Mouse (Mus musculus): ENCODE measurements at regions not wholly inside any gene's neighbourhood (a gene's known extent, or its start where the extent isn't known, plus 50 kb on each side); places are given as distances from the start of the nearest gene placed in this dataset.

DNA sequence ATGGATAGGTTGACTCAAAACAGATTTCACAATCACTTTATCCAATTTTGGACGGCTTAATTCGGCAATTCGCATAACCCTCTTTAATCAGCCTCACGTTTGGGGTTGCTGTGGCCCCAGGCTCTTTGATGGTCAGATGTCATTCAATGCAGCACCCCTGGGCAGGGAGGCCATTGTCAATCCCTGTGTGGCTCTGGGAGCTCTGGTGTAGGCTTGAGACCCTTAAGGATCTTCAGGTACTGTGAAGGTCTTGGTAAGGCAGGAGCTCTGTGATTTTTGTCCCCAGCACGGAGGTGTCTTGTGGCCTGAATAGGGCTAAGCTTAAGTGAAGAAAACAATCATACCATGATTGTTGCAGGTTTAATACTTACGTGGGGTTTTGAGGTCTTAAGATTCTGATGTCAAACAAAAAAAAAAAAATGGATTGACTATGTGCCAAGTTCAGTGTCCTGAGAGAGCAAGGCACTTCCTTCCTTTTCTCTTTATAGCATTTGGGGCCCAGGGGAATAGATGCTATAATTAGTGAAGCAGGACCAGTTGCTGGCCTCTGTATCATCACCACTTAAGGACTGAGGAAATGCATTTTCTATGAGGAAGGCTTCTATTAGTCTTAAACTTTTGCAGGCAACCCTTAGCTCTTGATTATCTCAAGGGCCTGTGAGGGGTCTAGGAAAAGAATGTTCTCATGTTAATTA lies 98.9 kb downstream of the Ttc32 start:
- Histone ChIP-seq H3K27ac (ENCODE audit: low read depth, low read length) (no peak overlapping the region), H3K4me1 (replicated peaks; ENCODE audit: control insufficient read depth, insufficient read depth, low read length) (no peaks in the 10 kb centered on the region), H3K9me3 (ENCODE audit: control insufficient read depth, low read length) (no peaks in the 10 kb centered on the region), H3K4me2 (replicated peaks; ENCODE audit: low read depth, low read length) (no peak overlapping the region), H3K27me3 (ENCODE audit: control insufficient read depth, insufficient read depth, low read length) (no peaks in the 10 kb centered on the region), H3K36me3 (ENCODE audit: control insufficient read depth, insufficient read depth, low read length) (no peaks in the 10 kb centered on the region), H3K9ac (ENCODE audit: low read depth, low read length) (no peak overlapping the region), H3K4me3 (ENCODE audit: low read depth, low read length) (no peak overlapping the region)
- ATAC-seq (ENCODE audit: low FRiP score) (no peak), DNase-seq (ENCODE audit: low spot score) (no peak)
- WGBS: 75% methylated on average over 6 of the region's 6 CpGs

DNA sequence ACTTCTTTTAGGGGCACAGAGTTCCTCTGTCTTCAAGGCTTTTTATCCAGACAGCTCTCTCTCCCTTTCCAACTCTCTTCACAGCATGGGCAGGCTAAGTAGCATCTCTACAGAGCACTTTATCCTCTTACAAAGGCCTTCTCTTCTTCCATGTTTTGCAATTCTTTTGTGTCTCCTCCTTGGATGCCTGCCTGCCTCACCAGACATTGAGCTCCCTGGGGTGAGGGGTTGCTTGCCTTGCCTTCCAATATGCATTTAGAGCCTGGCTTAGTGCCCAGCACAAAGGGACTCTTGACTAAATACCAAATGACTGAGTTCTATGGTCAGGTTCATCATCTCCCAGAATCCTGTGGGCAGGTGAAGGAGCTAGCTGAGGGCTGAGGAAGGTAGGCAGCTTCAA lies 102.8 kb downstream of the Ttc32 start:
- Histone ChIP-seq H3K27me3 (ENCODE audit: control insufficient read depth, insufficient read depth, low read length) (no peaks in the 10 kb centered on the region), H3K4me2 (replicated peaks; ENCODE audit: low read depth, low read length) (no peak overlapping the region), H3K4me3 (ENCODE audit: low read depth, low read length) (no peak overlapping the region), H3K9me3 (ENCODE audit: control insufficient read depth, low read length) (no peaks in the 10 kb centered on the region), H3K9ac (ENCODE audit: low read depth, low read length) (no peak overlapping the region), H3K27ac (ENCODE audit: low read depth, low read length) (no peak overlapping the region), H3K36me3 (ENCODE audit: control insufficient read depth, insufficient read depth, low read length) (no peaks in the 10 kb centered on the region), H3K4me1 (replicated peaks; ENCODE audit: control insufficient read depth, insufficient read depth, low read length) (no peaks in the 10 kb centered on the region)
- DNase-seq (ENCODE audit: low spot score): no peak
- no peak for ATAC-seq (ENCODE audit: low FRiP score)

DNA sequence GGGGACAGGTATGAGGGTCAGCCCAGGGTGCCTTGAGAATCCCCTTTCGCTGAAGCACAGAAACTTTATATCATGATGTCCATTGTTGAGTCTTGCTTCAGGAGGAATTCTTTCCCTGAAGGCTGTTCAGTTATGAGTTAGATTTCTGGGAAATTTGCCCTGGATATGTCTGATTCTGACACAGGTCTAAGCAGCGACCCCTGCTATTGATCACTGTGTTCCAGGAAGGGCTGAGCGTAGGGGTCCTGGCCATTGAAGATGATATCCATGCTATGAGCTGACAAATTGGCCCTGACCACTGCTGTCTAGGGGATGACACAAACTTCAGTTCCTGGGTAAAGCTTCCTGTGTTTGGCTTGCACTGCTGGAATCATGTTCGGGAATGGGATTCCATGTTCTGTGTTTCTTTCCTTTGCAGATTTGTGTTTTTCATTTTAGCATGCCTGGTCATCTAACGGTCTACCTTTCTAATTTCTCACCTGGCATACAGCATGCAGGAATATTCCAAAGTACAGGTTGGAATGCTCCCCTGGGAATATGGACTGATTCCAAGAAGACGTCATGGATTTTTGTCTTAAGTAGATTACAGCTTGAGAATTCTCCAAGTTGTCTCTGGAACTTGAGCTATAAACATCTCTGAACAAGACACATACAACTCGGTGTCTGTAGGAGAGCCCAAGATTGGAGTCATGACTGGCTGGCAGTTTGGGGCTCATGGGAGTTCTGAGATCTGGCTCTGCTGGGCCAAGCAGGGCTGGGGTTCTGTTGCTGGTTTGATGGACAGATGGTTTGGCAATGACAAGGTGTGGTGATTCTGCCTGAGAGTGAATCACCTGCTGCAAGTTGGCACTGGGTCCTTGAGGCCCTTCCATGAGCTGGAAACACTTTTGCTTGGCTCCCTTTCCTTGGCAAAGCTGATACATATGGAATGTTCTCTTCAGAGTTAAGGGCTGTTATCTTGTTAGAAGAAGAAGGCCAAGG lies 104.4 kb downstream of the Ttc32 start:
- H3K4me3 ChIP-seq (ENCODE audit: low read depth, low read length): no peak overlapping the region
- ATAC-seq (ENCODE audit: low FRiP score) (no peak), DNase-seq (ENCODE audit: low spot score) (no peak)
- H3K4me2 ChIP-seq (replicated peaks; ENCODE audit: low read depth, low read length): no peak overlapping the region
- 92% methylated on average over 7 of the region's 7 CpGs for WGBS
- no peaks in the 10 kb centered on the region for H3K4me1 ChIP-seq (replicated peaks; ENCODE audit: control insufficient read depth, insufficient read depth, low read length)
- no peaks in the 10 kb centered on the region for H3K9me3 ChIP-seq (ENCODE audit: control insufficient read depth, low read length)
- H3K27ac ChIP-seq (ENCODE audit: low read depth, low read length): no peak overlapping the region
- no peak overlapping the region for H3K9ac ChIP-seq (ENCODE audit: low read depth, low read length)
- no peaks in the 10 kb centered on the region for H3K36me3 ChIP-seq (ENCODE audit: control insufficient read depth, insufficient read depth, low read length)
- H3K27me3 ChIP-seq (ENCODE audit: control insufficient read depth, insufficient read depth, low read length): no peaks in the 10 kb centered on the region

DNA sequence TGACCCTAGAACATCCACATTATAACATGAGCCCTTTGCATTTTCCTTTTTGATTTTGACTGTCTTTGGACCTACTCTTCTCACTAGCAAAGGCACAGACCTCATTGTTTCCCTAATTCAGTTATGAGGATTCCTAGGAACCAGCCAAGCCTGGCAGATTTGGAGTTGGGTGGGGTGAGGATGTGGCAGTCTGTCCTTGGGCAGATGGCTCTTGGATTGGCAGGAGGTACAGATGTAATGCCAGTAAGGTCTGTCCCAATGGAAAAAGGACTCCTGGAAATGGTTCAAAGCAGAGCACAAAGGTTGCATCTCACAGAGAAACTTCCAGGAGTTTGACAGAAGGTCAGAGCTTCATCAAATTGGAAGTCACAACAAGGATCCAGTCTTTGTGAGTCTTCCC lies 121.2 kb downstream of the Ttc32 start:
- H3K9ac ChIP-seq (ENCODE audit: low read depth, low read length): no peak overlapping the region
- H3K27ac ChIP-seq (ENCODE audit: low read depth, low read length): no peak overlapping the region
- no peak overlapping the region for H3K4me2 ChIP-seq (replicated peaks; ENCODE audit: low read depth, low read length)
- no peak overlapping the region for H3K4me3 ChIP-seq (ENCODE audit: low read depth, low read length)
- H3K9me3 ChIP-seq (ENCODE audit: control insufficient read depth, low read length): no peaks in the 10 kb centered on the region
- no peaks in the 10 kb centered on the region for H3K4me1 ChIP-seq (replicated peaks; ENCODE audit: control insufficient read depth, insufficient read depth, low read length)
- H3K27me3 ChIP-seq (ENCODE audit: control insufficient read depth, insufficient read depth, low read length): no peaks in the 10 kb centered on the region
- ATAC-seq (ENCODE audit: low FRiP score) (no peak), DNase-seq (ENCODE audit: low spot score) (no peak)
- H3K36me3 ChIP-seq (ENCODE audit: control insufficient read depth, insufficient read depth, low read length): no peaks in the 10 kb centered on the region

DNA sequence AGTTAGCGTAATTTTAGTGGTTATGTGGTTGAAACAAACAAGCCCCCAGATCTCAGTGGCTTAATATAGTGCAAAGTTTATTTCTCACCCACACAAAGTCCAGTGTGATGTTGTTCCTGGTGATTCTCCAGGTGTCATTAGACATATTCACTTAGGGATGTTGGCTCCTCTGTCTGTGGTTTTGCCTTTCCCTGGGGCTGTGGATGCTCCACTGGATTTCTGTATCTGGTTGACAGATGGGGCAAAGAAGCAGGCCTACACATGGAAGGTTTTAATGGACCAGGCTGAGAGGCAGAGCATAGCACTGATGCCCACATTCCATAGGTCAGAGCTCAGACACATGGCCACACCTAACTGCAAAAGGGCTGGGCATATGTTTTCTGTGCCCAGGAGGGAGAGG lies 121.6 kb downstream of the Ttc32 start:
- H3K27ac ChIP-seq (ENCODE audit: low read depth, low read length): no peak overlapping the region
- ATAC-seq (ENCODE audit: low FRiP score) (no peak), DNase-seq (ENCODE audit: low spot score) (no peak)
- no peaks in the 10 kb centered on the region for H3K4me1 ChIP-seq (replicated peaks; ENCODE audit: control insufficient read depth, insufficient read depth, low read length)
- no peak overlapping the region for H3K9ac ChIP-seq (ENCODE audit: low read depth, low read length)
- no peaks in the 10 kb centered on the region for H3K36me3 ChIP-seq (ENCODE audit: control insufficient read depth, insufficient read depth, low read length)
- 81% methylated on average over 1 of the region's 1 CpGs for WGBS
- no peak overlapping the region for H3K4me2 ChIP-seq (replicated peaks; ENCODE audit: low read depth, low read length)
- no peaks in the 10 kb centered on the region for H3K27me3 ChIP-seq (ENCODE audit: control insufficient read depth, insufficient read depth, low read length)
- H3K4me3 ChIP-seq (ENCODE audit: low read depth, low read length): no peak overlapping the region
- no peaks in the 10 kb centered on the region for H3K9me3 ChIP-seq (ENCODE audit: control insufficient read depth, low read length)

DNA sequence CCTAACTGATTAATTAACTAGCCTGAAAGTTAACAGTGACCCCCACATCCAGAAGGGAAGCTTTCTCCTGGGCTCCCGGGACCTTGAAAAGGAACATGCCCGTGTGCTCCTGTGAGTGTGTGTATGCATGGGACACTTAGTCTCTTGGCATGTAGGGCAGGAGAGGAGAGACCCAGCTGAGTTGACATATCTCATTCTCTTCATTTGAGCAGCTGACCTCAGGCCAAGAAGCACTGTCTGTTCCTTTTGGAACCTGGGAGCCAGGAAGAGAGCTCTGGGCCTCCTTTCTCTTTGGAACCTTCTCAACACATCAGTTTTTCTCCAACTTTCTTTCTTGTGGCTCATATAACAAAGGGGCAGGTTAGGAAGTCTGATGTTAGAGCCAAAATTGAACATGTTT lies 124.7 kb downstream of the Ttc32 start:
- no peak overlapping the region for H3K4me3 ChIP-seq (ENCODE audit: low read depth, low read length)
- no peaks in the 10 kb centered on the region for H3K36me3 ChIP-seq (ENCODE audit: control insufficient read depth, insufficient read depth, low read length)
- no peak for DNase-seq (ENCODE audit: low spot score)
- no peak overlapping the region for H3K9ac ChIP-seq (ENCODE audit: low read depth, low read length)
- no peak overlapping the region for H3K27ac ChIP-seq (ENCODE audit: low read depth, low read length)
- 82% methylated on average over 2 of the region's 2 CpGs for WGBS
- no peak for ATAC-seq (ENCODE audit: low FRiP score)
- H3K27me3 ChIP-seq (ENCODE audit: control insufficient read depth, insufficient read depth, low read length): no peaks in the 10 kb centered on the region
- H3K4me1 ChIP-seq (replicated peaks; ENCODE audit: control insufficient read depth, insufficient read depth, low read length): no peaks in the 10 kb centered on the region
- H3K9me3 ChIP-seq (ENCODE audit: control insufficient read depth, low read length): no peaks in the 10 kb centered on the region
- no peak overlapping the region for H3K4me2 ChIP-seq (replicated peaks; ENCODE audit: low read depth, low read length)

DNA sequence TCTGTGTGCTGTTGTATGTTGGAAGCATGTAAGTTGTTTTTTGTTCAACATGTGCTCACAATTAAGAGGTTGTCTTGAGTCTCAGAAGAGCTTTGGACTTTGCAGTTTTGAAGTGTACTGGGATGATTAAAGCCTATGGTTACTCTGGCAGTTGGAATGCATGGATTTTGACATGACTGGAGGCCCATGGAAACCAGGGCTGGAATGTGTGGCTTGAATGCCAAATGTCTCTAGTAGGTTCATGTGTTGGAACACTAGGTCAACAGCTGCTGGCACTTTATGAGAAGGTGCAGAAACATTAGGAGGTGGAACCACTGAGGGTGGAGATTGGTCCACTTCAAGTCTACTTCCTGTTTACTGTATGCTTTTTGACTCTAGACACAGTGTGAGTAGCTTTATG lies 127.0 kb downstream of the Ttc32 start:
- DNase-seq (ENCODE audit: low spot score) (no peak), ATAC-seq (ENCODE audit: low FRiP score) (no peak)
- H3K27ac ChIP-seq (ENCODE audit: low read depth, low read length): no peak overlapping the region
- no peak overlapping the region for H3K9ac ChIP-seq (ENCODE audit: low read depth, low read length)
- H3K9me3 ChIP-seq (ENCODE audit: control insufficient read depth, low read length): no peaks in the 10 kb centered on the region
- H3K4me1 ChIP-seq (replicated peaks; ENCODE audit: control insufficient read depth, insufficient read depth, low read length): no peaks in the 10 kb centered on the region
- no peaks in the 10 kb centered on the region for H3K36me3 ChIP-seq (ENCODE audit: control insufficient read depth, insufficient read depth, low read length)
- no peaks in the 10 kb centered on the region for H3K27me3 ChIP-seq (ENCODE audit: control insufficient read depth, insufficient read depth, low read length)
- no peak overlapping the region for H3K4me3 ChIP-seq (ENCODE audit: low read depth, low read length)
- H3K4me2 ChIP-seq (replicated peaks; ENCODE audit: low read depth, low read length): no peak overlapping the region

DNA sequence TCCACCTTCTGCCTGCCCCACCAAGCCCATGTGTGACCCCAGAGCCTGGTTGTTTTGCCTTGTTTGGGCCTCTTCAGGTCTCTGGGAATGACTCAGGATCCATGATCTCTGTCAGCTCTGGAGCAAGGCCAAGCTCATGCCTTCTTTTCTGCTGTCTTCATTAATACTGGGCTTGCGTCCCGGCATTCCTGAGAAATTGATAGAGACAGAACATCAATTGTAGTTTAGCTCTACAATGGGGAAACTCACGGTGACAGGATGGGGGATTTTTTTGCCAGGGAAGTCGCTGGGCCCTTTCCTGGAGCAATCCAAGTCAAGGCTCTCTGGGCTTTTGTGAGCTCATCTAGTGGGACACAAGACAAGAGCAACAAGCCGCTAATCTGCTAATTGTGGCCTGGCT lies 129.0 kb downstream of the Ttc32 start:
- no peak overlapping the region for H3K9ac ChIP-seq (ENCODE audit: low read depth, low read length)
- no peaks in the 10 kb centered on the region for H3K9me3 ChIP-seq (ENCODE audit: control insufficient read depth, low read length)
- no peaks in the 10 kb centered on the region for H3K4me1 ChIP-seq (replicated peaks; ENCODE audit: control insufficient read depth, insufficient read depth, low read length)
- no peak overlapping the region for H3K4me2 ChIP-seq (replicated peaks; ENCODE audit: low read depth, low read length)
- H3K4me3 ChIP-seq (ENCODE audit: low read depth, low read length): no peak overlapping the region
- H3K36me3 ChIP-seq (ENCODE audit: control insufficient read depth, insufficient read depth, low read length): no peaks in the 10 kb centered on the region
- 85% methylated on average over 5 of the region's 5 CpGs for WGBS
- no peak overlapping the region for H3K27ac ChIP-seq (ENCODE audit: low read depth, low read length)
- ATAC-seq (ENCODE audit: low FRiP score): no peak
- no peaks in the 10 kb centered on the region for H3K27me3 ChIP-seq (ENCODE audit: control insufficient read depth, insufficient read depth, low read length)
- no peak for DNase-seq (ENCODE audit: low spot score)

DNA sequence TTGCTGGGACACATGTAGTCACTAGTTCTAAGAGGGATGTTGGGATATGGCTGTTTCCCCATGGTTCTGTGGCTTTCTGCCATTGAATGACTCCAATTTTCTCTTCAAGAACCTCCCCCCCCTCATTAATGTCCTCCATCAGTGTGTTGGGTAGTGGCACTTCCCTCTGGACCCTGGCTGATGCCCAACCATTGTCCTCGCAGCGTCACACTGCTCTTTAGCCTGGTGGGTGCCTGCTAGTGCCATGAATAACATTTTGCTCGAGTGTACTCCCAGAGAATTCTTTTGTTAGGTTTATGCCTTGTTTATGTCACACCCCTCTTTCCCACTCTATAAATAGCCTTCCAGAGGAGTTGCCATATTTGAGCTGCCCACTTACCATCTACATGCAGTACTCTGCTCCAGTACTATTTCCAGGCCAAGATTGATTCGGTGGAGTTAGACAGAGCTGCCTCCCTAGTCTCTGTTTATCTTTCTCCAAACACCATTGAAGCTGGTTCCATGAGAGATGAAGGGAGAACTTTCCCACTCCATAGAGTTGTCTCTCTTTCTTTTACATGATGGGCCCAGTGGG lies 135.7 kb downstream of the Ttc32 start:
- Histone ChIP-seq H3K9me3 (ENCODE audit: control insufficient read depth, low read length) (no peaks in the 10 kb centered on the region), H3K4me3 (ENCODE audit: low read depth, low read length) (no peak overlapping the region), H3K4me1 (replicated peaks; ENCODE audit: control insufficient read depth, insufficient read depth, low read length) (no peaks in the 10 kb centered on the region), H3K36me3 (ENCODE audit: control insufficient read depth, insufficient read depth, low read length) (no peaks in the 10 kb centered on the region), H3K27ac (ENCODE audit: low read depth, low read length) (no peak overlapping the region), H3K4me2 (replicated peaks; ENCODE audit: low read depth, low read length) (no peak overlapping the region), H3K9ac (ENCODE audit: low read depth, low read length) (no peak overlapping the region), H3K27me3 (ENCODE audit: control insufficient read depth, insufficient read depth, low read length) (no peaks in the 10 kb centered on the region)
- 91% methylated on average over 4 of the region's 4 CpGs for WGBS
- ATAC-seq (ENCODE audit: low FRiP score) (no peak), DNase-seq (ENCODE audit: low spot score) (no peak)
